Mouse (Mus musculus) heart, adult 2 months (tissue): Measurements from ENCODE around the gene Itga9.

Experiments
- CTCF ChIP-seq: fragments of 200-600 bp; IDR thresholded peaks from 2 replicates; pipeline ENCODE4 v1.8.1; 2022; ENCODE audit warnings: antibody characterized with exemption, mild to moderate bottlenecking, moderate library complexity
- EP300 ChIP-seq: fragments of 200-500 bp; IDR thresholded peaks from 2 replicates; pipeline ENCODE4 v1.6.1; 2011; ENCODE audit warnings: low read depth, low read length, control low read depth; ENCODE audit not compliant: insufficient read depth

DNA sequence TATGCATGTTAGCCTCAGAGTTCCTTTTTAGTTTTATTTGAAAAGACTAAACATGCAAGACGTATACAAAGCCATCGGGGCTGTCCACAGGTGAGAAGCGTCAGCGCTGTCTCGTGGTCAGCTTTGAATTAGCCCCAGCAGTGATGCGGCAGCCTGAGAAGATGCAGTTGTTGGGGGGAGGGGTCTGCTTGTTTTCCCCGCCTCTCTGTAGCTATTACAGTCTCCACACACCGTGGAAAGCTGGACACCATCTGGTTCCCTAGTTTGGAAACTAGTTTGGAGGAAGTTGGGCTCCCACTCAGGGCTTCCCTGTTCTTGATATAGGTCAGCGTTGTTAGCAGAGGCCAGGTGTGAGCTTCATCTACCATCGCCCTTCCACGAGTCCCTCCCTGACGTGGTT, 266.5 kb downstream of the Itga9 start:
- TF ChIP-seq CTCF (no peak), EP300 (no peak)
